Mouse (Mus musculus) forebrain, postnatal 0 days (tissue): Measurements from ENCODE around the gene Tent5c. TPM values are rescaled to one million over a fixed set of nuclear protein-coding genes. Genes with fewer than 3 reads are reported as not detected.

Experiments used
- ATAC-seq: fragments of 200-750 bp; cut with Nextera tagmentation; 2 replicates; pipeline ENCODE4 v1.8.0; 2017; ENCODE audit warnings: mild to moderate bottlenecking, moderate library complexity
- DNase-seq: peaks from one replicate; pipeline ENCODE4 v3.0.0-alpha.2; 2015
- H3K27ac ChIP-seq: fragments of 300-500 bp; sonication (generic); 2 replicates; pipeline ENCODE4 v1.5.1; 2014; ENCODE audit warnings: low read depth, mild to moderate bottlenecking, antibody characterized with exemption, low read length, moderate library complexity, mixed read lengths
- H3K27me3 ChIP-seq: fragments of 300-500 bp; sonication (generic); 2 replicates; pipeline ENCODE4 v1.6.1; 2014; ENCODE audit warnings: mild to moderate bottlenecking, low read length, mixed read lengths; ENCODE audit not compliant: insufficient read depth
- H3K36me3 ChIP-seq: fragments of 300-500 bp; sonication (generic); 2 replicates; pipeline ENCODE4 v1.6.1; 2014; ENCODE audit warnings: mild to moderate bottlenecking, moderate library complexity; ENCODE audit not compliant: insufficient read depth
- H3K4me1 ChIP-seq: fragments of 300-500 bp; sonication (generic); 2 replicates; pipeline ENCODE4 v1.6.1; 2014; ENCODE audit warnings: antibody characterized with exemption; ENCODE audit not compliant: insufficient read depth
- H3K4me2 ChIP-seq: fragments of 300-500 bp; sonication (generic); 2 replicates; pipeline ENCODE4 v1.6.1; 2014; ENCODE audit warnings: low read depth, mild to moderate bottlenecking, moderate library complexity
- H3K4me3 ChIP-seq: fragments of 300-500 bp; sonication (generic); 2 replicates; pipeline ENCODE4 v1.5.1; 2014; ENCODE audit warnings: low read depth, low read length, mixed read lengths
- H3K9ac ChIP-seq: fragments of 300-500 bp; sonication (generic); 2 replicates; pipeline ENCODE4 v1.6.1; 2014; ENCODE audit warnings: mild to moderate bottlenecking
- H3K9me3 ChIP-seq: fragments of 300-500 bp; sonication (generic); 2 replicates; pipeline ENCODE4 v1.6.1; 2016; ENCODE audit warnings: low read length
- CTCF ChIP-seq: sonication (generic); IDR thresholded peaks from 2 replicates; pipeline ENCODE4 v1.5.1; 2016; ENCODE audit warnings: antibody characterized with exemption, control low read depth, low read depth
- WGBS: fragments of 180-500 bp; shearing (Covaris S2); extraction: QIAGEN DNeasy Blood & Tissue Kit; methylation state at CpG from one replicate; pipeline ENCODE4 v1.1.7; 2014; 5-methylcytosine and 5-hydroxymethylcytosine counted together
- polyA plus RNA-seq: library from polyadenylated mRNA; unstranded; fragments of >200 nt; fragmentation: Nextera tagmentation; extraction: Ambion mirVana; gene quantifications from 2 replicates; pipeline ENCODE4 v1.2.1, GENCODE M21; 2015
- total RNA-seq: library from RNA; depleted of rRNA; stranded (reverse); fragments of >200 nt; gene quantifications from 2 replicates; pipeline ENCODE4 v1.2.3, GENCODE M21; 2014

Gene Tent5c
- total and polyA plus RNA-seq, 2 experiments from 2014 or later, result 1.1 to 1.9 TPM

- under 1% methylated on average over 66 of the region's 66 CpGs for WGBS
- DNase-seq (peak; percentile 13), ATAC-seq (peak; percentile 21)
- no peaks in the 10 kb centered on the region for H3K9me3 ChIP-seq
- H3K36me3 ChIP-seq, result no peaks in the 10 kb centered on the region
- H3K27me3 ChIP-seq, result peaks cover 35% of the 10 kb centered on the region
- TF ChIP-seq CTCF, result no peak
- H3K4me3 ChIP-seq, result peak overlapping the region; percentile 72
- H3K4me1 ChIP-seq, result no peaks in the 10 kb centered on the region
- peak overlapping the region; percentile 39 for H3K9ac ChIP-seq
- no peak overlapping the region for H3K27ac ChIP-seq
- peak overlapping the region; percentile 99 for H3K4me2 ChIP-seq
Observed at GRCm38 (mm10) chr3:100488251-100489132, 632 bp downstream of the Tent5c start.

- no peaks in the 10 kb centered on the region for H3K9me3 ChIP-seq
- ATAC-seq, result no peak
- H3K9ac ChIP-seq, result no peak overlapping the region
- H3K4me2 ChIP-seq, result no peak overlapping the region
- H3K27ac ChIP-seq, result no peak overlapping the region
- H3K4me3 ChIP-seq, result no peak overlapping the region
- no peaks in the 10 kb centered on the region for H3K4me1 ChIP-seq
- no peak for TF ChIP-seq CTCF
- H3K27me3 ChIP-seq, result peaks cover 35% of the 10 kb centered on the region
- H3K36me3 ChIP-seq, result no peaks in the 10 kb centered on the region
- 81% methylated on average over 2 of the region's 2 CpGs for WGBS
- DNase-seq, result no peak
Observed at GRCm38 (mm10) chr3:100487046-100487445, 2.1 kb downstream of the Tent5c start.

GRCm38 (mm10) chr3:100485390-100486132, 3.6 kb downstream of the Tent5c start:
- Histone ChIP-seq H3K27me3 (peaks cover 32% of the 10 kb centered on the region), H3K27ac (no peak overlapping the region), H3K4me3 (no peak overlapping the region), H3K36me3 (no peaks in the 10 kb centered on the region), H3K4me1 (no peaks in the 10 kb centered on the region), H3K9ac (no peak overlapping the region), H3K9me3 (no peaks in the 10 kb centered on the region), H3K4me2 (no peak overlapping the region)
- WGBS, result 60% methylated on average over 11 of the region's 11 CpGs
- no peak for DNase-seq
- ATAC-seq, result no peak
- no peak for TF ChIP-seq CTCF

- no peak overlapping the region for H3K9ac ChIP-seq
- no peaks in the 10 kb centered on the region for H3K4me1 ChIP-seq
- H3K9me3 ChIP-seq, result no peaks in the 10 kb centered on the region
- ATAC-seq, result no peak
- no peak for DNase-seq
- H3K36me3 ChIP-seq, result no peaks in the 10 kb centered on the region
- H3K27me3 ChIP-seq, result peaks cover 16% of the 10 kb centered on the region
- H3K27ac ChIP-seq, result no peak overlapping the region
- no peak overlapping the region for H3K4me2 ChIP-seq
- 92% methylated on average over 5 of the region's 5 CpGs for WGBS
- TF ChIP-seq CTCF, result no peak
- no peak overlapping the region for H3K4me3 ChIP-seq
Observed at GRCm38 (mm10) chr3:100482971-100483610, 6.0 kb downstream of the Tent5c start.

- H3K4me2 ChIP-seq, result no peak overlapping the region
- H3K4me3 ChIP-seq, result no peak overlapping the region
- no peak overlapping the region for H3K27ac ChIP-seq
- ATAC-seq (no peak), DNase-seq (no peak)
- WGBS, result 58% methylated on average over 7 of the region's 7 CpGs
- H3K9ac ChIP-seq, result no peak overlapping the region
- H3K36me3 ChIP-seq, result no peaks in the 10 kb centered on the region
- H3K4me1 ChIP-seq, result no peaks in the 10 kb centered on the region
- TF ChIP-seq CTCF, result no peak
- H3K9me3 ChIP-seq, result no peaks in the 10 kb centered on the region
- H3K27me3 ChIP-seq, result peaks cover 9% of the 10 kb centered on the region; the same call in 1 of the 2 replicates
Observed at GRCm38 (mm10) chr3:100482324-100482911, 6.7 kb downstream of the Tent5c start.

GRCm38 (mm10) chr3:100480251-100481005, 8.7 kb downstream of the Tent5c start:
- WGBS, result 86% methylated on average over 7 of the region's 7 CpGs
- no peaks in the 10 kb centered on the region for H3K27me3 ChIP-seq
- no peaks in the 10 kb centered on the region for H3K36me3 ChIP-seq
- no peak for TF ChIP-seq CTCF
- H3K4me2 ChIP-seq, result no peak overlapping the region
- H3K27ac ChIP-seq, result no peak overlapping the region
- H3K4me1 ChIP-seq, result no peaks in the 10 kb centered on the region
- no peaks in the 10 kb centered on the region for H3K9me3 ChIP-seq
- no peak overlapping the region for H3K4me3 ChIP-seq
- DNase-seq (no peak), ATAC-seq (no peak)
- H3K9ac ChIP-seq, result no peak overlapping the region
